Mouse (Mus musculus): ENCODE data around the gene Prl6a1.

DNA sequence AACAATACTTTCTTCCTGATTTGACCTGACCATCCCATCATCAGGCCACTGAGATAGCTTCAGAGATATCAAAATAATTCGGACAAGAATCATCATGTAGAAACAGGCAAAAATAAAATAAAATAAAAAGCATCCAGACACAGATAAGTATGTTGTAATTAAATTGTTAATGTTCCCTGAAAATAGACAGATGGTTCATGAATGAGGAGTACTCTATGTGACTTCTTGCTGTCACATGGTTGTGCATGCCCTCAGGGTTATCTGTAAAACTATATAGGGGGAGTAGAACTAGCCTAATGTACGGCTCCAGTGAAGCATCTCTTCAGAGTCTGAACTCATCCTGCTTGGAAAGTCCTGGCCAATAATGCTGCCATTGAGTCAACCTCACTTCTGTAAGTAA is 32.9 kb downstream of the Prl6a1 start, which contains the start of gene Prl8a2:
- TF ChIP-seq CTCF (IDR thresholded peaks at IDR 0.05; ENCODE audit: extremely low read depth, insufficient read length, insufficient replicate concordance, low read depth, low read length) (no peak), POLR2A (IDR thresholded peaks at IDR 0.05; ENCODE audit: low read depth, low read length) (no peak)
